Mouse (Mus musculus) gonadal fat pad, adult 2 months (tissue): ENCODE data around the gene Creb3l1. TPM values are rescaled to one million over a fixed set of nuclear protein-coding genes. Genes with fewer than 3 reads are reported as not detected.

ENCODE experiments used
- DNase-seq: peaks from one replicate; pipeline ENCODE4 v3.0.0-alpha.2; 2012; ENCODE audit warnings: low read depth
- polyA plus RNA-seq: library from polyadenylated mRNA; depleted of rRNA; stranded (reverse); fragments of >200 nt; gene quantifications from 2 replicates; pipeline ENCODE4 v1.2.3, GENCODE M21; 2012; rRNA removed

Creb3l1 gene
- 3.6 and 11.0 TPM in 2 replicates for polyA plus RNA-seq

- no peak for DNase-seq
Observed at GRCm38 (mm10) chr2:92024274-92024672, at the start of gene Creb3l1. TSS of gene Creb3l1 (minus strand) at chr2:92024502.

GRCm38 (mm10) chr2:92071143-92071542, 46.8 kb upstream of the Creb3l1 start:
- no peak for DNase-seq

DNA sequence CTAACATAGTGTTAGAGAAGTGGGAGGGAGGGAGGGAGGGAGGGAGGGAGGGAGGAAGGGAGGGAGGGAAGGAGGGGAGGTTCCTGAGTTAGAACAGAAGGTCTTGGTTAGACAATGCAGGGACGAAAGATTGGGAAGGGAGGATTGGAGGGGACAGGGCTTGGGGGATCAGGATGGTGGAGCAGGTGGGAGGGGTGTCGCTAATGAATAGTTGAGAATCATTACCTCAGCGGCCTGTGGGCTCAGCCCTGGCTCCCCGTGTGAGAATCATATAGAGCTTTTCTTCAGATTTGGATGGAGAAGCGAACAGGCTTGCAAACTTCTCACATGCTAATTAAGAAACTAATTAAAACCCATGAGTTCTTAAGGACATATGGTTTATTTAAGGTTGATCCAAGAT, 45.3 kb upstream of the Creb3l1 start:
- DNase-seq, result no peak

DNA sequence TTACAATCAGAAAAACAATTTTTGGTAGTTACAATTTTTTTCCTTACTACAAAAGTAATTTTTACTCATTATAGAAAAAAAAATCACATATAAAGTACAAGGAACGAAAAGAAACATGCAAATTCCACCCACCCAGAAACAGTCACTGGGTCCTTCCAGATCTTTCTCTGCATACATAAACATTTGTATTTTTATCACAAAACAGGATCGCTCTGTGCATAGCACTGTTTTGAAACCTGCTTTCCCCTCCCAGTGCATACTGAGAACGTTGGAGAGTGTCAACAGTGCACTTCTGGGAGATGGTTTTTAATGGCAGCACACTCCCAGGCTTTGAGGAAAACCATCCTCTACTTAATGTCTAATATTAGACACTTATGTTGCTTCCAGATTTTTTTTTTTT, 43.3 kb upstream of the Creb3l1 start:
- DNase-seq, result no peak

DNA sequence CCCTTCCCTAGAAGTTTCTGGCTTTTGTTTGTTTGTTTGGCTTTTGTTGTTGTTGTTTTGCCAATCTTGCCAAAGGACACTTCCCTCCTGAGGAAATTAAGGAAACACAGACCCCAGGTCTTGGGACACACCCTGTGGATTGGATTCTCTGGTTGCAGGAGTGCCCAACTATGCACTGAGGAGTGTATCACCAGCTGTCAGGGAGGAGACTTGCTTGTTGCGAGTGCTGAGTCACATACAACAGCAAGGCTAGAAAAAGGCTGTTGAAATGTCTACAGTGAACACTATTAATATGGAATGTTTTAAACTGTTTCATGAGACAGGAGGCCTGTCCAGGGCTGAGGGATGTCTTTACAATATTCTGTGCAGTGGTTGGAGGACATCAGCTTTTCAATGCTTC, 42.6 kb upstream of the Creb3l1 start:
- DNase-seq, result no peak

GRCm38 (mm10) chr2:92065938-92066337, 41.6 kb upstream of the Creb3l1 start:
- DNase-seq, result no peak

DNA sequence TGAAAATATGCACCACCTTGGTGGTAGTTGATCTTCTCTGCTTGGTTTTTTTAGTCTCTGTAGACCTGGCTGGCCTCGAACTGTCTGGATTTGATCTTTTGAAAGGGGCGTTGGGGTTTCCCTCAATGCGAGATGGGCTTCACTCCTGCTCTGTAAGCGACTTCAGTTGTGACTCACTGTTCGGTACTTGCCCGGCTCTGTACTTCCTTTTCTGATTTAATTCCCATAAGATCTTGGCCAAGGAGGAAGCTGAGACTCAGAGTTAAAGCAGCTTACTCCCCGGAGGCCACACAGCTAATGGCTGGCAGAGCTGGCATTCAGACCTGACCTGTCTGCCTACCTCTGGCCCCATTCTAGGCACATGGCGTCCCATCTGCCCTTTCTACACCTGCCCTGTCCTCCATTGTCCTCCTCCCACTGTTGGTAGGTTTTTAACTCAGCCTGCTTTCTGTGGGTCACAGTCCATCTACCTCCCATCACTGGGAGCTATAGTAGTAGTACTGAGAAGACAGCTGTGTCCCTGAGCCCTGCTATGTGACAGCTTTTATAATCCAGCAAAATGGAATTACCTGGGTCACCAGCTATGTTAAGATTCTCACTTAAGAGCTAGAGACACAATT, 41.1 kb upstream of the Creb3l1 start:
- peak; percentile 46 for DNase-seq

- no peak for DNase-seq
Observed at GRCm38 (mm10) chr2:92063106-92063505, 38.8 kb upstream of the Creb3l1 start.

DNA sequence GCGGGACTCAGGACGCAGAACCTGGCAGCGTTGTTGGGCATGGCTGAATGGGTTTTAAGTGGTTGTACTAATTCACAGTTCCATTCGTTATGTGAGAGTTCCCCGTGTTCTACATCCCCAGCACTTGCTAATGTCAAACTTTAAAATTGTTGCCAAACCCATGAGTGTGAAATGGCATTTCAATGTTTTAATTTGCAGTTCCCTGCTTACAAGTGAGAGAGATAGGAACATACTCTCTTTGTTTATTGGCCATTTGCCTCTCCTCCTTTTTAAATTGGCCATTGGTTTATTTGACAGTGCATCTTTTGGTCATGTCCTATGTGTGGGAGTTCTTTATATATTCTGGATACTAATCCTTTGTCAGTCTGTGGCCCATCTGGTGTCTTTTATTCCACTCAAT, 37.0 kb upstream of the Creb3l1 start:
- DNase-seq, result no peak

- DNase-seq, result no peak
Observed at GRCm38 (mm10) chr2:92060291-92060690, 36.0 kb upstream of the Creb3l1 start.

- no peak for DNase-seq
Observed at GRCm38 (mm10) chr2:92059481-92060220, 35.3 kb upstream of the Creb3l1 start.

GRCm38 (mm10) chr2:92058936-92059335, 34.6 kb upstream of the Creb3l1 start:
- DNase-seq, result no peak

DNA sequence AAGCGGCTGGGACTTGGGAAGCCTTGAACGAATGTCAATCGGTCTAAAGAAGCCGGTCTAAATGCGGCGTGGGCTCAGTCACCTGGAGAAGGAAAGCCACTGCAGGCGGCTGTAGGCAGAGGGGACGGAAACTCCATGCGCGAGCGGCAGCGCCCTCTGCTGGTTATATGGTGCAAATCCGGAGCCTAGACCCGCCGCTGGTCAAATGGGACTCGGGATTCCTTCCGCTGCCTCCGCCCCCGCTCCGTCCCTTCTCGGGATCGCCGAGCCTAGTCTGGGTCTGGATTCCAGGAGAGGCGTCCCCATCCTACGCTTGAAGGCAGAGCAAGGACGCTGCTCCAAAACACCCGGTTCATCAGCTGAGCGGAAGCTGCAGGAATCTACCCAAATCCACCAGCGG, 34.2 kb upstream of the Creb3l1 start:
- no peak for DNase-seq

- no peak for DNase-seq
Observed at GRCm38 (mm10) chr2:92056760-92057159, 32.5 kb upstream of the Creb3l1 start.

- no peak for DNase-seq
Observed at GRCm38 (mm10) chr2:92055831-92056236, 31.5 kb upstream of the Creb3l1 start.

- no peak for DNase-seq
Observed at GRCm38 (mm10) chr2:92055101-92055813, 31.0 kb upstream of the Creb3l1 start.

GRCm38 (mm10) chr2:92052754-92053153, 28.5 kb upstream of the Creb3l1 start:
- no peak for DNase-seq

- DNase-seq, result no peak
Observed at GRCm38 (mm10) chr2:92052188-92052587, 27.9 kb upstream of the Creb3l1 start.

- no peak for DNase-seq
Observed at GRCm38 (mm10) chr2:92048034-92048690, 23.9 kb upstream of the Creb3l1 start.

GRCm38 (mm10) chr2:92047601-92048000, 23.3 kb upstream of the Creb3l1 start:
- DNase-seq, result no peak

GRCm38 (mm10) chr2:92043285-92043684, 19.0 kb upstream of the Creb3l1 start:
- DNase-seq, result no peak

GRCm38 (mm10) chr2:92041538-92041937, 17.2 kb upstream of the Creb3l1 start:
- DNase-seq, result no peak
